Mouse (Mus musculus): ENCODE measurements at regions not wholly inside any gene's neighbourhood (a gene's known extent, or its start where the extent isn't known, plus 50 kb on each side); places are given as distances from the start of the nearest gene placed in this dataset.
A peak's percentile ranks its signal among the peaks of the same experiment; 100 is the strongest.

- ATAC-seq (ENCODE audit: insufficient read depth, low FRiP score) = peak; percentile 40; the same call in 1 of the 2 replicates
- H3K27ac ChIP-seq (ENCODE audit: low read length) = no peak overlapping the region
- no peak overlapping the region for H3K4me2 ChIP-seq (ENCODE audit: low read depth, low read length)
- no peak overlapping the region for H3K4me3 ChIP-seq (replicated peaks; ENCODE audit: low read length)
- H3K27me3 ChIP-seq (ENCODE audit: control insufficient read depth, insufficient read depth, low read length) = no peaks in the 10 kb centered on the region
- no peak overlapping the region for H3K9ac ChIP-seq (ENCODE audit: low read length)
- no peaks in the 10 kb centered on the region for H3K9me3 ChIP-seq (replicated peaks; ENCODE audit: control insufficient read depth, low read length)
- 44% methylated on average over 5 of the region's 5 CpGs for WGBS
- no peaks in the 10 kb centered on the region for H3K4me1 ChIP-seq (ENCODE audit: control insufficient read depth, insufficient read depth, low read length)
- H3K36me3 ChIP-seq (ENCODE audit: control insufficient read depth, insufficient read depth, low read length) = no peaks in the 10 kb centered on the region
These were observed 87.8 kb upstream of the Enpp6 start for GRCm38 (mm10) chr8:46898697-46899445.

- no peaks in the 10 kb centered on the region for H3K4me1 ChIP-seq (ENCODE audit: control insufficient read depth, insufficient read depth, low read length)
- no peak overlapping the region for H3K9ac ChIP-seq (ENCODE audit: low read length)
- no peak overlapping the region for H3K4me3 ChIP-seq (replicated peaks; ENCODE audit: low read length)
- no peaks in the 10 kb centered on the region for H3K27me3 ChIP-seq (ENCODE audit: control insufficient read depth, insufficient read depth, low read length)
- no peak overlapping the region for H3K27ac ChIP-seq (ENCODE audit: low read length)
- no peak for ATAC-seq (ENCODE audit: insufficient read depth, low FRiP score)
- no peak overlapping the region for H3K4me2 ChIP-seq (ENCODE audit: low read depth, low read length)
- H3K36me3 ChIP-seq (ENCODE audit: control insufficient read depth, insufficient read depth, low read length) = no peaks in the 10 kb centered on the region
- WGBS = 89% methylated on average over 4 of the region's 4 CpGs
- H3K9me3 ChIP-seq (replicated peaks; ENCODE audit: control insufficient read depth, low read length) = no peaks in the 10 kb centered on the region
These were observed 85.9 kb upstream of the Enpp6 start for GRCm38 (mm10) chr8:46900826-46901225.

GRCm38 (mm10) chr8:46904731-46905130 is 82.0 kb upstream of the Enpp6 start:
- ATAC-seq (ENCODE audit: insufficient read depth, low FRiP score) = no peak

GRCm38 (mm10) chr8:46907390-46907789 is 79.3 kb upstream of the Enpp6 start:
- H3K27me3 ChIP-seq (ENCODE audit: control insufficient read depth, insufficient read depth, low read length) = no peaks in the 10 kb centered on the region
- 65% methylated on average over 11 of the region's 11 CpGs for WGBS
- H3K27ac ChIP-seq (ENCODE audit: low read length) = no peak overlapping the region
- H3K4me2 ChIP-seq (ENCODE audit: low read depth, low read length) = no peak overlapping the region
- H3K4me3 ChIP-seq (replicated peaks; ENCODE audit: low read length) = no peak overlapping the region
- no peaks in the 10 kb centered on the region for H3K4me1 ChIP-seq (ENCODE audit: control insufficient read depth, insufficient read depth, low read length)
- H3K9ac ChIP-seq (ENCODE audit: low read length) = no peak overlapping the region
- ATAC-seq (ENCODE audit: insufficient read depth, low FRiP score) = no peak; the same call in 1 of the 2 replicates
- H3K36me3 ChIP-seq (ENCODE audit: control insufficient read depth, insufficient read depth, low read length) = no peaks in the 10 kb centered on the region
- no peaks in the 10 kb centered on the region for H3K9me3 ChIP-seq (replicated peaks; ENCODE audit: control insufficient read depth, low read length)

More at GRCm38 (mm10) chr8:46904731-46905130, 82.0 kb upstream of the Enpp6 start:
- Histone ChIP-seq H3K4me3 (replicated peaks; ENCODE audit: low read length) (no peak overlapping the region), H3K27me3 (ENCODE audit: control insufficient read depth, insufficient read depth, low read length) (no peaks in the 10 kb centered on the region), H3K9me3 (replicated peaks; ENCODE audit: control insufficient read depth, low read length) (no peaks in the 10 kb centered on the region), H3K36me3 (ENCODE audit: control insufficient read depth, insufficient read depth, low read length) (no peaks in the 10 kb centered on the region), H3K4me2 (ENCODE audit: low read depth, low read length) (no peak overlapping the region), H3K27ac (ENCODE audit: low read length) (no peak overlapping the region), H3K4me1 (ENCODE audit: control insufficient read depth, insufficient read depth, low read length) (no peaks in the 10 kb centered on the region), H3K9ac (ENCODE audit: low read length) (no peak overlapping the region)
- 64% methylated on average over 3 of the region's 3 CpGs for WGBS

GRCm38 (mm10) chr8:46908186-46908585 is 78.5 kb upstream of the Enpp6 start:
- H3K4me1 ChIP-seq (ENCODE audit: control insufficient read depth, insufficient read depth, low read length) = no peaks in the 10 kb centered on the region
- H3K27me3 ChIP-seq (ENCODE audit: control insufficient read depth, insufficient read depth, low read length) = no peaks in the 10 kb centered on the region
- no peak overlapping the region for H3K27ac ChIP-seq (ENCODE audit: low read length)
- H3K4me3 ChIP-seq (replicated peaks; ENCODE audit: low read length) = no peak overlapping the region
- H3K9ac ChIP-seq (ENCODE audit: low read length) = no peak overlapping the region
- 87% methylated on average over 4 of the region's 4 CpGs for WGBS
- no peaks in the 10 kb centered on the region for H3K36me3 ChIP-seq (ENCODE audit: control insufficient read depth, insufficient read depth, low read length)
- ATAC-seq (ENCODE audit: insufficient read depth, low FRiP score) = no peak
- H3K9me3 ChIP-seq (replicated peaks; ENCODE audit: control insufficient read depth, low read length) = no peaks in the 10 kb centered on the region
- no peak overlapping the region for H3K4me2 ChIP-seq (ENCODE audit: low read depth, low read length)

GRCm38 (mm10) chr8:46913956-46914355 is 72.7 kb upstream of the Enpp6 start:
- Histone ChIP-seq H3K27ac (ENCODE audit: low read length) (no peak overlapping the region), H3K9me3 (replicated peaks; ENCODE audit: control insufficient read depth, low read length) (no peaks in the 10 kb centered on the region), H3K4me1 (ENCODE audit: control insufficient read depth, insufficient read depth, low read length) (no peaks in the 10 kb centered on the region), H3K9ac (ENCODE audit: low read length) (no peak overlapping the region), H3K4me3 (replicated peaks; ENCODE audit: low read length) (no peak overlapping the region), H3K4me2 (ENCODE audit: low read depth, low read length) (no peak overlapping the region), H3K27me3 (ENCODE audit: control insufficient read depth, insufficient read depth, low read length) (no peaks in the 10 kb centered on the region), H3K36me3 (ENCODE audit: control insufficient read depth, insufficient read depth, low read length) (no peaks in the 10 kb centered on the region)
- 46% methylated on average over 5 of the region's 5 CpGs for WGBS
- no peak for ATAC-seq (ENCODE audit: insufficient read depth, low FRiP score)

- WGBS = 27% methylated on average over 3 of the region's 3 CpGs
- Histone ChIP-seq H3K4me1 (ENCODE audit: control insufficient read depth, insufficient read depth, low read length) (no peaks in the 10 kb centered on the region), H3K36me3 (ENCODE audit: control insufficient read depth, insufficient read depth, low read length) (no peaks in the 10 kb centered on the region), H3K27ac (ENCODE audit: low read length) (no peak overlapping the region), H3K9ac (ENCODE audit: low read length) (no peak overlapping the region), H3K4me2 (ENCODE audit: low read depth, low read length) (no peak overlapping the region), H3K4me3 (replicated peaks; ENCODE audit: low read length) (no peak overlapping the region), H3K27me3 (ENCODE audit: control insufficient read depth, insufficient read depth, low read length) (no peaks in the 10 kb centered on the region), H3K9me3 (replicated peaks; ENCODE audit: control insufficient read depth, low read length) (no peaks in the 10 kb centered on the region)
- no peak for ATAC-seq (ENCODE audit: insufficient read depth, low FRiP score)
These were observed 66.6 kb upstream of the Enpp6 start for GRCm38 (mm10) chr8:46920071-46920470.

GRCm38 (mm10) chr8:46921075-46921474 is 65.6 kb upstream of the Enpp6 start:
- Histone ChIP-seq H3K4me2 (ENCODE audit: low read depth, low read length) (no peak overlapping the region), H3K4me1 (ENCODE audit: control insufficient read depth, insufficient read depth, low read length) (no peaks in the 10 kb centered on the region), H3K27ac (ENCODE audit: low read length) (no peak overlapping the region), H3K9me3 (replicated peaks; ENCODE audit: control insufficient read depth, low read length) (no peaks in the 10 kb centered on the region), H3K36me3 (ENCODE audit: control insufficient read depth, insufficient read depth, low read length) (no peaks in the 10 kb centered on the region), H3K9ac (ENCODE audit: low read length) (no peak overlapping the region), H3K4me3 (replicated peaks; ENCODE audit: low read length) (no peak overlapping the region), H3K27me3 (ENCODE audit: control insufficient read depth, insufficient read depth, low read length) (no peaks in the 10 kb centered on the region)
- ATAC-seq (ENCODE audit: insufficient read depth, low FRiP score) = no peak
- 82% methylated on average over 11 of the region's 11 CpGs for WGBS

- Histone ChIP-seq H3K27ac (ENCODE audit: low read length) (no peak overlapping the region), H3K9ac (ENCODE audit: low read length) (no peak overlapping the region)
These were observed 65.1 kb upstream of the Enpp6 start for GRCm38 (mm10) chr8:46921585-46921984.

More at GRCm38 (mm10) chr8:46921585-46921984, 65.1 kb upstream of the Enpp6 start:
- Histone ChIP-seq H3K9me3 (replicated peaks; ENCODE audit: control insufficient read depth, low read length) (no peaks in the 10 kb centered on the region), H3K36me3 (ENCODE audit: control insufficient read depth, insufficient read depth, low read length) (no peaks in the 10 kb centered on the region), H3K4me3 (replicated peaks; ENCODE audit: low read length) (no peak overlapping the region), H3K4me1 (ENCODE audit: control insufficient read depth, insufficient read depth, low read length) (no peaks in the 10 kb centered on the region), H3K4me2 (ENCODE audit: low read depth, low read length) (no peak overlapping the region), H3K27me3 (ENCODE audit: control insufficient read depth, insufficient read depth, low read length) (no peaks in the 10 kb centered on the region)
- WGBS = 87% methylated on average over 7 of the region's 7 CpGs
- ATAC-seq (ENCODE audit: insufficient read depth, low FRiP score) = no peak

Measured in stomach, embryonic 16.5 days (tissue).